Mouse (Mus musculus): ENCODE measurements around the gene Fam76a.
"Not testable (repeated sequence)": the region's sequence is repeated elsewhere in the genome, so short reads cannot be mapped to it uniquely, and the experiment has no call there.

Fam76a gene

GRCm38 (mm10) chr4:132932752-132933404, 10.5 kb upstream of the Fam76a start:
- no peak for DNase-seq (ENCODE audit: low read depth, low spot score)
- H3K36me3 ChIP-seq (ENCODE audit: control insufficient read depth, insufficient read depth, low read length, poor library complexity, severe bottlenecking) = no peaks in the 10 kb centered on the region
- H3K27me3 ChIP-seq (ENCODE audit: control insufficient read depth, insufficient read depth, low read length, poor library complexity, severe bottlenecking) = no peaks in the 10 kb centered on the region

- Histone ChIP-seq H3K27me3 (ENCODE audit: control insufficient read depth, insufficient read depth, low read length, poor library complexity, severe bottlenecking) (no peaks in the 10 kb centered on the region), H3K36me3 (ENCODE audit: control insufficient read depth, insufficient read depth, low read length, poor library complexity, severe bottlenecking) (no peaks in the 10 kb centered on the region)
- peak; percentile 80 for DNase-seq (ENCODE audit: low read depth, low spot score)
These were observed 8.4 kb upstream of the Fam76a start for GRCm38 (mm10) chr4:132930784-132931183.

GRCm38 (mm10) chr4:132926520-132926919, 4.2 kb upstream of the Fam76a start:
- H3K27me3 ChIP-seq (ENCODE audit: control insufficient read depth, insufficient read depth, low read length, poor library complexity, severe bottlenecking); H3K36me3 ChIP-seq (ENCODE audit: control insufficient read depth, insufficient read depth, low read length, poor library complexity, severe bottlenecking); DNase-seq (ENCODE audit: low read depth, low spot score): not testable (repeated sequence)

GRCm38 (mm10) chr4:132922061-132922530, 262 bp downstream of the Fam76a start:
- no peak for DNase-seq (ENCODE audit: low read depth, low spot score)
- Histone ChIP-seq H3K36me3 (ENCODE audit: control insufficient read depth, insufficient read depth, low read length, poor library complexity, severe bottlenecking) (peaks cover 2% of the 10 kb centered on the region; the same call in 1 of the 2 replicates), H3K27me3 (ENCODE audit: control insufficient read depth, insufficient read depth, low read length, poor library complexity, severe bottlenecking) (no peaks in the 10 kb centered on the region)

GRCm38 (mm10) chr4:132921488-132921887, 870 bp downstream of the Fam76a start:
- H3K36me3 ChIP-seq (ENCODE audit: control insufficient read depth, insufficient read depth, low read length, poor library complexity, severe bottlenecking) = peaks cover 2% of the 10 kb centered on the region; the same call in 1 of the 2 replicates
- DNase-seq (ENCODE audit: low read depth, low spot score) = no peak

GRCm38 (mm10) chr4:132920171-132920570, 2.2 kb downstream of the Fam76a start:
- no peak for DNase-seq (ENCODE audit: low read depth, low spot score)
- H3K36me3 ChIP-seq (ENCODE audit: control insufficient read depth, insufficient read depth, low read length, poor library complexity, severe bottlenecking) = peaks cover 2% of the 10 kb centered on the region; the same call in 1 of the 2 replicates
- no peaks in the 10 kb centered on the region for H3K27me3 ChIP-seq (ENCODE audit: control insufficient read depth, insufficient read depth, low read length, poor library complexity, severe bottlenecking)

More at GRCm38 (mm10) chr4:132921488-132921887, 870 bp downstream of the Fam76a start:
- no peaks in the 10 kb centered on the region for H3K27me3 ChIP-seq (ENCODE audit: control insufficient read depth, insufficient read depth, low read length, poor library complexity, severe bottlenecking)

- not testable (repeated sequence) for H3K27me3 ChIP-seq (ENCODE audit: control insufficient read depth, insufficient read depth, low read length, poor library complexity, severe bottlenecking); DNase-seq (ENCODE audit: low read depth, low spot score)
- peaks cover 12% of the 10 kb centered on the region for H3K36me3 ChIP-seq (ENCODE audit: control insufficient read depth, insufficient read depth, low read length, poor library complexity, severe bottlenecking)
These were observed 3.9 kb downstream of the Fam76a start for GRCm38 (mm10) chr4:132918493-132918892.

- peaks cover 14% of the 10 kb centered on the region for H3K36me3 ChIP-seq (ENCODE audit: control insufficient read depth, insufficient read depth, low read length, poor library complexity, severe bottlenecking)
- DNase-seq (ENCODE audit: low read depth, low spot score) = no peak
- H3K27me3 ChIP-seq (ENCODE audit: control insufficient read depth, insufficient read depth, low read length, poor library complexity, severe bottlenecking) = no peaks in the 10 kb centered on the region
These were observed 10.2 kb downstream of the Fam76a start for GRCm38 (mm10) chr4:132912156-132912555.

GRCm38 (mm10) chr4:132905843-132906360, 16.5 kb downstream of the Fam76a start:
- Histone ChIP-seq H3K36me3 (ENCODE audit: control insufficient read depth, insufficient read depth, low read length, poor library complexity, severe bottlenecking) (peaks cover 7% of the 10 kb centered on the region), H3K27me3 (ENCODE audit: control insufficient read depth, insufficient read depth, low read length, poor library complexity, severe bottlenecking) (no peaks in the 10 kb centered on the region)
- DNase-seq (ENCODE audit: low read depth, low spot score) = no peak

- peaks cover 5% of the 10 kb centered on the region for H3K36me3 ChIP-seq (ENCODE audit: control insufficient read depth, insufficient read depth, low read length, poor library complexity, severe bottlenecking)
- no peak for DNase-seq (ENCODE audit: low read depth, low spot score)
- no peaks in the 10 kb centered on the region for H3K27me3 ChIP-seq (ENCODE audit: control insufficient read depth, insufficient read depth, low read length, poor library complexity, severe bottlenecking)
These were observed 17.5 kb downstream of the Fam76a start for GRCm38 (mm10) chr4:132904765-132905309.

- H3K36me3 ChIP-seq (ENCODE audit: control insufficient read depth, insufficient read depth, low read length, poor library complexity, severe bottlenecking) = peaks cover 3% of the 10 kb centered on the region; the same call in 1 of the 2 replicates
- H3K27me3 ChIP-seq (ENCODE audit: control insufficient read depth, insufficient read depth, low read length, poor library complexity, severe bottlenecking) = no peaks in the 10 kb centered on the region
- DNase-seq (ENCODE audit: low read depth, low spot score) = no peak
These were observed 18.3 kb downstream of the Fam76a start for GRCm38 (mm10) chr4:132904071-132904470.

GRCm38 (mm10) chr4:132898197-132898596, 24.2 kb downstream of the Fam76a start:
- DNase-seq (ENCODE audit: low read depth, low spot score) = no peak
- Histone ChIP-seq H3K27me3 (ENCODE audit: control insufficient read depth, insufficient read depth, low read length, poor library complexity, severe bottlenecking) (no peaks in the 10 kb centered on the region), H3K36me3 (ENCODE audit: control insufficient read depth, insufficient read depth, low read length, poor library complexity, severe bottlenecking) (no peaks in the 10 kb centered on the region)

- no peak for DNase-seq (ENCODE audit: low read depth, low spot score)
- Histone ChIP-seq H3K36me3 (ENCODE audit: control insufficient read depth, insufficient read depth, low read length, poor library complexity, severe bottlenecking) (no peaks in the 10 kb centered on the region), H3K27me3 (ENCODE audit: control insufficient read depth, insufficient read depth, low read length, poor library complexity, severe bottlenecking) (no peaks in the 10 kb centered on the region)
These were observed 28.0 kb downstream of the Fam76a start for GRCm38 (mm10) chr4:132894402-132894801.

- H3K27me3 ChIP-seq (ENCODE audit: control insufficient read depth, insufficient read depth, low read length, poor library complexity, severe bottlenecking) = no peaks in the 10 kb centered on the region
- no peak for DNase-seq (ENCODE audit: low read depth, low spot score)
- H3K36me3 ChIP-seq (ENCODE audit: control insufficient read depth, insufficient read depth, low read length, poor library complexity, severe bottlenecking) = no peaks in the 10 kb centered on the region
These were observed 37.4 kb downstream of the Fam76a start for GRCm38 (mm10) chr4:132884844-132885374.
